Mouse (Mus musculus) telencephalon, adult 2 months (tissue): ENCODE measurements around the gene Rsl1d1.
"Not testable (repeated sequence)": the region's sequence is repeated elsewhere in the genome, so short reads cannot be mapped to it uniquely, and the experiment has no call there.

Experiments used
- DNase-seq: peaks from one replicate; pipeline ENCODE4 v3.0.0-alpha.2; 2011; ENCODE audit warnings: low read depth, low spot score

The Rsl1d1 gene

DNA sequence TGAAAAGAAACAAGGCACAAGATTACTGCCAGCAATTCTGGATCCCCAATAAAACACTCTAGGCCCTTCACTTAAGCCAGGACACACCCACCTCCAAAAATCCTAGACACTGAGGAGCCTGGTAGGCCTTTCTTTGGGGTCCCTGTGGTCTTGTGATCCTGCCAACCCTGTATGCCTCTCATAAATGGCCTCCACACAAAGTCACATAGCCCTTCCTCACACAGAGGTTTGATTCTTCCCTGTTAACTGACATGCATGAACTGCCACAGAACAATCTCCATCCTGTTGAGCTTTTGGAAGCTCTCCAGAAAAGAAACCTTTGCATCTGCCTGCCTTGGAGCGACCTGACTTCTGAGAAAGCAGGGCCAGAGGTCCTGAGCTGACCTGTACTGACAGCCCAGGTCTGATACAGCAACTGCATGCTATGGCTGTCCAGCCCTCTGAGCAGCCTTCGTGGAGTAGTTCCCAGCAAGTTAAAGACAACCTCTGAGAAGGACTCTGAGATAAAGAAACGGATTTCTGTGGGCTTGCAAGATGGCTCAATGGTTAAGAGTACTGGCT is 38.4 kb downstream of the Rsl1d1 start:
- no peak for DNase-seq

DNA sequence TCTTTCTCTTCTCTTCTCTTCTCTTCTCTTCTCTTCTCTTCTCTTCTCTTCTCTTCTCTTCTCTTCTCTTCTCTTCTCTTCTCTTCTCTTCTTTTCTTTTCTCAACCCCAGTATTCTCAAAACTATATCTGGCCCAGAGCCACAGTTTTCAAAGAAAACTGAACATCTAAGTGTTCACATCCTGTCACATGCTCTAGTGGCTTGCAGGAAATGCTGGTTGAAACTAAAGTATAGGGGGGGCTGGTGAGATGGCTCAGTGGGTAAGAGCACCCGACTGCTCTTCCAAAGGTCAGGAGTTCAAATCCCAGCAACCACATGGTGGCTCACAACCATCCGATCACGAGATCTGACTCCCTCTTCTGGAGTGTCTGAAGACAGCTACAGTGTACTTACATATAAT is 45.4 kb downstream of the Rsl1d1 start:
- DNase-seq: not testable (repeated sequence)

DNA sequence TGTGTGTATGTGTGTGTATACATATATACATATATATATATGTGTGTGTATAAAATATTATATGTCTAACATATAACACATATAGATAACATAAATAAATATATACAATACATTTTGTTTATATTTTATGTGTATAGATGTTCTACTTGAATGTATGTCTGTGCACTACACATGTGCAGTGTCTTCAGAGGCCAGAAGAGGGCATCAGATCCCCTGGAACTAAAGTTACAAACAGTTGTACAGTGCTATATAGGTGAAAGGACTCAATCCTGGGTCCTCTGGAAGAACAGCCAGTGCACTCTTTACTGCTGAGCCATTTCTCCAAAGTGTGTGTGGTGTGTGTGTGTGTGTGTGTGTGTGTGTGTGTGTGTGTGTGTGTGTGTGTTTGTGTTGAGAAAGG is 48.6 kb downstream of the Rsl1d1 start:
- DNase-seq: no peak

DNA sequence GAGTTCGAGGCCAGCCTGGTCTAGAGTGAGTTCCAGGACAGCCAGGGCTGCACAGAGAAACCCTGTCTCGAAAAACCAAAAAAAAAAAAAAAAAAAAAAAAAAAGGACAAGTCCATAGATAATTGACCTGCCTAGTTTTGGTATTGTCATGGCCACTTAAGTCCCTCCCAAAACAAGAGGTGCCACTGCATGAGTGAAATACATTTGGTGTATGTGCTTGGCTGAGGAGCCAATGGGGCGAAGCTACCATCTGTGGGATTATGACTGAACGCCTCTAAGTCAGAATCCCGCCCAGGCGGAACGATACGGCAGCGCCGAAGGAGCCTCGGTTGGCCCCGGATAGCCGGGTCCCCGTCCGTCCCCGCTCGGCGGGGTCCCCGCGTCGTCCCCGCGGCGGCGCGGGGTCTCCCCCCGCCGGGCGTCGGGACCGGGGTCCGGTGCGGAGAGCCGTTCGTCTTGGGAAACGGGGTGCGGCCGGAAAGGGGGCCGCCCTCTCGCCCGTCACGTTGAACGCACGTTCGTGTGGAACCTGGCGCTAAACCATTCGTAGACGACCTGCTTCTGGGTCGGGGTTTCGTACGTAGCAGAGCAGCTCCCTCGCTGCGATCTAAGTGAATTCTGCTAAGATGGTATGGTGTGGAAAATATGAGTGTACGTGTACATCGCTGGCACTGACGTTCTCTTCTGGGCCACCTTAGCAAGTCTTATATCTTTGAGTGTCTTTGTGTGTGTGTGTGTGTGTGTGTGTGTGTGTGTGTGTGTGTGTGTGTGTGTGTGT is 59.2 kb downstream of the Rsl1d1 start:
- DNase-seq: not testable (repeated sequence)
